Mouse (Mus musculus): Measurements from ENCODE around the gene Chd6. TPM values are rescaled to one million over a fixed set of nuclear protein-coding genes. Genes with fewer than 3 reads are reported as not detected.

Gene Chd6
- polyA plus RNA-seq, 1 experiment from 2014 or later: 33.3 TPM

- no peak overlapping the region for H3K9ac ChIP-seq (replicated peaks; ENCODE audit: low read length)
- H3K36me3 ChIP-seq (replicated peaks; ENCODE audit: control insufficient read depth, insufficient read depth, low read depth, low read length): no peaks in the 10 kb centered on the region
- no peaks in the 10 kb centered on the region for H3K9me3 ChIP-seq (replicated peaks; ENCODE audit: control insufficient read depth, low read length)
- no peaks in the 10 kb centered on the region for H3K4me1 ChIP-seq (ENCODE audit: control insufficient read depth, insufficient read depth, low read length)
- H3K27ac ChIP-seq (replicated peaks; ENCODE audit: low read depth, low read length): no peak overlapping the region
- H3K4me3 ChIP-seq (ENCODE audit: low read depth, low read length): no peak overlapping the region
- ATAC-seq (replicated peaks; ENCODE audit: insufficient number of reproducible peaks, low FRiP score, low TSS enrichment, low read depth): no peak
- WGBS: 78% methylated on average over 4 of the region's 4 CpGs
- H3K4me2 ChIP-seq (ENCODE audit: low read depth, low read length): no peak overlapping the region
- no peaks in the 10 kb centered on the region for H3K27me3 ChIP-seq (ENCODE audit: control insufficient read depth, insufficient read depth, low read length)
- no peak for DNase-seq (ENCODE audit: low spot score)
Observed at GRCm38 (mm10) chr2:161058841-161059240, 50.0 kb downstream of the Chd6 start.

GRCm38 (mm10) chr2:161053765-161054164, 55.1 kb downstream of the Chd6 start:
- no peak overlapping the region for H3K27ac ChIP-seq (replicated peaks; ENCODE audit: low read depth, low read length)
- no peaks in the 10 kb centered on the region; the same call in 1 of the 2 replicates for H3K36me3 ChIP-seq (replicated peaks; ENCODE audit: control insufficient read depth, insufficient read depth, low read depth, low read length)
- H3K4me3 ChIP-seq (ENCODE audit: low read depth, low read length): no peak overlapping the region
- no peaks in the 10 kb centered on the region for H3K9me3 ChIP-seq (replicated peaks; ENCODE audit: control insufficient read depth, low read length)
- H3K4me2 ChIP-seq (ENCODE audit: low read depth, low read length): no peak overlapping the region
- H3K4me1 ChIP-seq (ENCODE audit: control insufficient read depth, insufficient read depth, low read length): no peaks in the 10 kb centered on the region
- H3K9ac ChIP-seq (replicated peaks; ENCODE audit: low read length): no peak overlapping the region
- H3K27me3 ChIP-seq (ENCODE audit: control insufficient read depth, insufficient read depth, low read length): no peaks in the 10 kb centered on the region
- ATAC-seq (replicated peaks; ENCODE audit: insufficient number of reproducible peaks, low FRiP score, low TSS enrichment, low read depth) (no peak), DNase-seq (ENCODE audit: low spot score) (no peak)
- 80% methylated on average over 2 of the region's 2 CpGs for whole genome bisulfite sequencing

GRCm38 (mm10) chr2:161052175-161052574, 56.7 kb downstream of the Chd6 start:
- Histone ChIP-seq H3K9ac (replicated peaks; ENCODE audit: low read length) (no peak overlapping the region), H3K4me3 (ENCODE audit: low read depth, low read length) (no peak overlapping the region), H3K27me3 (ENCODE audit: control insufficient read depth, insufficient read depth, low read length) (no peaks in the 10 kb centered on the region), H3K27ac (replicated peaks; ENCODE audit: low read depth, low read length) (no peak overlapping the region), H3K36me3 (replicated peaks; ENCODE audit: control insufficient read depth, insufficient read depth, low read depth, low read length) (no peaks in the 10 kb centered on the region; the same call in 1 of the 2 replicates), H3K9me3 (replicated peaks; ENCODE audit: control insufficient read depth, low read length) (no peaks in the 10 kb centered on the region), H3K4me2 (ENCODE audit: low read depth, low read length) (no peak overlapping the region), H3K4me1 (ENCODE audit: control insufficient read depth, insufficient read depth, low read length) (no peaks in the 10 kb centered on the region)
- WGBS: 98% methylated on average over 5 of the region's 5 CpGs
- DNase-seq (ENCODE audit: low spot score) (no peak), ATAC-seq (replicated peaks; ENCODE audit: insufficient number of reproducible peaks, low FRiP score, low TSS enrichment, low read depth) (no peak)

GRCm38 (mm10) chr2:161049426-161049825, 59.4 kb downstream of the Chd6 start:
- Histone ChIP-seq H3K4me2 (ENCODE audit: low read depth, low read length) (no peak overlapping the region), H3K27me3 (ENCODE audit: control insufficient read depth, insufficient read depth, low read length) (no peaks in the 10 kb centered on the region), H3K4me3 (ENCODE audit: low read depth, low read length) (no peak overlapping the region), H3K36me3 (replicated peaks; ENCODE audit: control insufficient read depth, insufficient read depth, low read depth, low read length) (no peaks in the 10 kb centered on the region; the same call in 1 of the 2 replicates), H3K9ac (replicated peaks; ENCODE audit: low read length) (no peak overlapping the region), H3K27ac (replicated peaks; ENCODE audit: low read depth, low read length) (no peak overlapping the region), H3K4me1 (ENCODE audit: control insufficient read depth, insufficient read depth, low read length) (no peaks in the 10 kb centered on the region), H3K9me3 (replicated peaks; ENCODE audit: control insufficient read depth, low read length) (no peaks in the 10 kb centered on the region)
- no peak for ATAC-seq (replicated peaks; ENCODE audit: insufficient number of reproducible peaks, low FRiP score, low TSS enrichment, low read depth)
- WGBS: 82% methylated on average over 6 of the region's 6 CpGs
- no peak for DNase-seq (ENCODE audit: low spot score)

GRCm38 (mm10) chr2:161044492-161045201, 64.2 kb downstream of the Chd6 start:
- H3K36me3 ChIP-seq (replicated peaks; ENCODE audit: control insufficient read depth, insufficient read depth, low read depth, low read length): peaks cover 3% of the 10 kb centered on the region
- H3K4me3 ChIP-seq (ENCODE audit: low read depth, low read length): no peak overlapping the region
- ATAC-seq (replicated peaks; ENCODE audit: insufficient number of reproducible peaks, low FRiP score, low TSS enrichment, low read depth): no peak
- no peak overlapping the region for H3K27ac ChIP-seq (replicated peaks; ENCODE audit: low read depth, low read length)
- no peak overlapping the region for H3K4me2 ChIP-seq (ENCODE audit: low read depth, low read length)
- H3K9ac ChIP-seq (replicated peaks; ENCODE audit: low read length): no peak overlapping the region
- H3K9me3 ChIP-seq (replicated peaks; ENCODE audit: control insufficient read depth, low read length): no peaks in the 10 kb centered on the region
- no peaks in the 10 kb centered on the region for H3K4me1 ChIP-seq (ENCODE audit: control insufficient read depth, insufficient read depth, low read length)
- WGBS: 95% methylated on average over 8 of the region's 8 CpGs
- H3K27me3 ChIP-seq (ENCODE audit: control insufficient read depth, insufficient read depth, low read length): no peaks in the 10 kb centered on the region
- DNase-seq (ENCODE audit: low spot score): no peak

DNA sequence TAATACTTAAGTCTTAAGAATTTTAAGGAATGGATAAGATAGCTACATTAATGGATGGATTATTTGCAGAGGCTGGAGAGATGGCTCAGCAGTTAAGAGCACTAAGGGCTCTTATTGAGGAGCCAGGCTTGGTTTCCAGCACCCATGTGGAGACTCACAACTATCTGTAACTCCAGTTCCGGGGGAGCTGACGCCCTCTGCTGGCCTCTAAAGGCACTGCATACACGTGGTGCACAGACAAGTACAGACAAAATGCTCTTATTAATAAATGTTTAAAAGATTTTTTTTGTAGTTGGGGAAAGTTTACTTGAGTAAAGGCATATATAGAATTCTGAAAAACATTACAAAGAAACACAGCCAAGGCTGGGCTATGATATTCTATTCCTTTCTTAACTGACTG, 66.0 kb downstream of the Chd6 start:
- 62% methylated on average over 3 of the region's 3 CpGs for WGBS
- ATAC-seq (replicated peaks; ENCODE audit: insufficient number of reproducible peaks, low FRiP score, low TSS enrichment, low read depth): no peak

DNA sequence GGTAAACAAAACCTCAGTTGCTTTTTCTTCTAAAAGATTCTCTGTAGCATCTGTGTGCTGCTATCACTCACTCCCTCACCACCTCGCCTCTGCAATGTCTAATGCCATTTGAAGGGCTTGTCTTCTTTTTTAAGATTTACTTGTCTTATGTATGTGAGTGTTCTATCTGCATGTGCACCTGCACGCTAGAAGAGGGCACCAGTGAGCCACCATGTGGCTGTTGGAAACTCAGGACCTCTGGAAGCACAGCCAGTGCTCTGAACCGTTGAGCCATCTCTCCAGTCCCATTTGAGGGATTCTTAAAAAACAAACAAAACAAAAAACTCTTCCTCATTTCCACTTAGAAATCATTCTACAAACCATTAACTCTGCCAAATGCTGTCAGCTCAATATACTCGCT, 68.1 kb downstream of the Chd6 start:
- WGBS: 89% methylated on average over 4 of the region's 4 CpGs
- Histone ChIP-seq H3K27ac (replicated peaks; ENCODE audit: low read depth, low read length) (no peak overlapping the region), H3K4me3 (ENCODE audit: low read depth, low read length) (no peak overlapping the region), H3K4me2 (ENCODE audit: low read depth, low read length) (no peak overlapping the region), H3K9ac (replicated peaks; ENCODE audit: low read length) (no peak overlapping the region), H3K27me3 (ENCODE audit: control insufficient read depth, insufficient read depth, low read length) (no peaks in the 10 kb centered on the region), H3K36me3 (replicated peaks; ENCODE audit: control insufficient read depth, insufficient read depth, low read depth, low read length) (peaks cover 6% of the 10 kb centered on the region), H3K4me1 (ENCODE audit: control insufficient read depth, insufficient read depth, low read length) (no peaks in the 10 kb centered on the region), H3K9me3 (replicated peaks; ENCODE audit: control insufficient read depth, low read length) (no peaks in the 10 kb centered on the region)
- DNase-seq (ENCODE audit: low spot score) (no peak), ATAC-seq (replicated peaks; ENCODE audit: insufficient number of reproducible peaks, low FRiP score, low TSS enrichment, low read depth) (no peak)

More for the DNA sequence above, 66.0 kb downstream of the Chd6 start:
- Histone ChIP-seq H3K27ac (replicated peaks; ENCODE audit: low read depth, low read length) (no peak overlapping the region), H3K27me3 (ENCODE audit: control insufficient read depth, insufficient read depth, low read length) (no peaks in the 10 kb centered on the region), H3K4me2 (ENCODE audit: low read depth, low read length) (no peak overlapping the region), H3K4me1 (ENCODE audit: control insufficient read depth, insufficient read depth, low read length) (no peaks in the 10 kb centered on the region), H3K9me3 (replicated peaks; ENCODE audit: control insufficient read depth, low read length) (no peaks in the 10 kb centered on the region), H3K9ac (replicated peaks; ENCODE audit: low read length) (no peak overlapping the region), H3K4me3 (ENCODE audit: low read depth, low read length) (no peak overlapping the region), H3K36me3 (replicated peaks; ENCODE audit: control insufficient read depth, insufficient read depth, low read depth, low read length) (peaks cover 6% of the 10 kb centered on the region)
- DNase-seq (ENCODE audit: low spot score): no peak

DNA sequence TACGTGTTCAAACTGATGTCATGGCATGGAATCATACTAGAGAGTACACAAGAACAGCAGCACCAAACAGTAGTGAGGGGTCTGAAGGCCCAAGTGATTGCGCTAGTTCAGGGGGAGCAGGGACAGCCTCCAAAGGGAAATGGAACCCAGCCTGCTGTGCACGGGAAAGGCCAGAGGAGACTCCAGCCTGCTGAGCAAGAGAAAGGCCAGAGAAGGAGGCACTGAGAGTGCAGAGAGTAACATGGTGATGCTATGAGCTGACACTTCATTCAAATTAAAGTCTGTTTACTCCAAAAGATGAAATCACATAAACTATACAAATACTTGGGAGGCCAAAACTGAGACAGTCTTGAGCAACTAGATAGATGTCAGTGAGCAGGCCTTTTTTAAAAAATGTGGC, 71.1 kb downstream of the Chd6 start:
- WGBS: 93% methylated on average over 3 of the region's 3 CpGs
- peaks cover 6% of the 10 kb centered on the region for H3K36me3 ChIP-seq (replicated peaks; ENCODE audit: control insufficient read depth, insufficient read depth, low read depth, low read length)
- H3K4me3 ChIP-seq (ENCODE audit: low read depth, low read length): no peak overlapping the region
- no peaks in the 10 kb centered on the region for H3K9me3 ChIP-seq (replicated peaks; ENCODE audit: control insufficient read depth, low read length)
- H3K27me3 ChIP-seq (ENCODE audit: control insufficient read depth, insufficient read depth, low read length): no peaks in the 10 kb centered on the region
- H3K27ac ChIP-seq (replicated peaks; ENCODE audit: low read depth, low read length): no peak overlapping the region
- H3K9ac ChIP-seq (replicated peaks; ENCODE audit: low read length): no peak overlapping the region
- no peak for DNase-seq (ENCODE audit: low spot score)
- no peaks in the 10 kb centered on the region for H3K4me1 ChIP-seq (ENCODE audit: control insufficient read depth, insufficient read depth, low read length)
- no peak for ATAC-seq (replicated peaks; ENCODE audit: insufficient number of reproducible peaks, low FRiP score, low TSS enrichment, low read depth)
- no peak overlapping the region for H3K4me2 ChIP-seq (ENCODE audit: low read depth, low read length)

Data from embryonic facial prominence, embryonic 11.5 days (tissue).